Mouse (Mus musculus) neural tube, embryonic 12.5 days (tissue): Measurements from ENCODE around the gene Slc5a4b. TPM values are rescaled to one million over a fixed set of nuclear protein-coding genes. Genes with fewer than 3 reads are reported as not detected.

ENCODE experiments used
- ATAC-seq: fragments of 200-750 bp; cut with Nextera tagmentation; 2 replicates; pipeline ENCODE4 v1.8.0; 2017; ENCODE audit warnings: low read depth, mild to moderate bottlenecking, moderate TSS enrichment, moderate library complexity; ENCODE audit not compliant: low FRiP score
- H3K27ac ChIP-seq: fragments of 300-500 bp; sonication (generic); 2 replicates; pipeline ENCODE4 v1.5.1; 2016
- H3K27me3 ChIP-seq: fragments of 300-500 bp; sonication (generic); replicated peaks from 2 replicates; pipeline ENCODE4 v1.6.1; 2016; ENCODE audit warnings: mild to moderate bottlenecking
- H3K36me3 ChIP-seq: fragments of 300-500 bp; sonication (generic); 2 replicates; pipeline ENCODE4 v1.6.1; 2016; ENCODE audit warnings: mild to moderate bottlenecking
- H3K4me1 ChIP-seq: fragments of 300-500 bp; sonication (generic); 2 replicates; pipeline ENCODE4 v1.6.1; 2016
- H3K4me2 ChIP-seq: fragments of 300-500 bp; sonication (generic); replicated peaks from 2 replicates; pipeline ENCODE4 v1.6.1; 2016; ENCODE audit warnings: mild to moderate bottlenecking
- H3K4me3 ChIP-seq: fragments of 300-500 bp; sonication (generic); 2 replicates; pipeline ENCODE4 v1.5.1; 2016
- H3K9ac ChIP-seq: fragments of 300-500 bp; sonication (generic); 2 replicates; pipeline ENCODE4 v1.6.1; 2016; ENCODE audit warnings: mild to moderate bottlenecking
- H3K9me3 ChIP-seq: fragments of 300-500 bp; sonication (generic); 2 replicates; pipeline ENCODE4 v1.6.1; 2016; ENCODE audit warnings: mild to moderate bottlenecking
- WGBS: fragments of 180-500 bp; shearing (Covaris S2); methylation state at CpG from one replicate; pipeline ENCODE4 v1.1.7; 2016; 5-methylcytosine and 5-hydroxymethylcytosine counted together
- polyA plus RNA-seq: library from polyadenylated mRNA; unstranded; fragments of >200 nt; fragmentation: Nextera tagmentation; extraction: Ambion mirVana; gene quantifications from 2 replicates; pipeline ENCODE4 v1.2.1, GENCODE M21; 2016

The Slc5a4b gene
- polyA plus RNA-seq: not detected in 2 replicates

DNA sequence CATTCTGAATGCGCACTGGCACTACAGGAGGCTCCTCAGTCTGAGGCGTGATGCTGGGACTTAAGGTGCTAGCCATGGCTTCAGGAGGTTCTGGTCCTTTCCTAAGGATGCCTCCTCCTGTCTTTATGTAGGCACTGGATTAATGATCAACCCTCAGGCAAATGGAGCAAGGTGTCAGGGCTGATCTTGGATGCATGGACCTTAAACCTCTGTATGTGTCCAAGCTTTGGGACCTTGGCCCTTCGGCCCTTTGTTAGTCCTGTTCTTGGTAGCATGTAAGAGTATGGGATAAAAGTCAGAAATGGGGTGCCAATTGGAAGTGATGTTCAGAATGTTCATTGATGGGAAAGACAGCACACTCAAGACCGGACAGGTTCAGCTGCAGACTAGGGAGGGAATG lies at the start of gene Slc5a4b:
Slc5a4b (minus strand) TSS at position 101 of the 400 bp plus-strand sequence.
- 95% methylated on average over 4 of the region's 4 CpGs for WGBS
- no peak for ATAC-seq

GRCm38 (mm10) chr10:76158009-76158408 lies 47.2 kb upstream of the Slc5a4b start:
- no peaks in the 10 kb centered on the region for H3K9me3 ChIP-seq
- no peaks in the 10 kb centered on the region for H3K36me3 ChIP-seq
- no peak overlapping the region for H3K4me3 ChIP-seq
- no peaks in the 10 kb centered on the region for H3K27me3 ChIP-seq
- H3K27ac ChIP-seq: no peak overlapping the region
- WGBS: 79% methylated on average over 1 of the region's 1 CpGs
- no peak overlapping the region for H3K4me2 ChIP-seq
- H3K4me1 ChIP-seq: no peaks in the 10 kb centered on the region
- no peak overlapping the region for H3K9ac ChIP-seq
- no peak for ATAC-seq

More for the DNA sequence above, at the start of gene Slc5a4b:
- Histone ChIP-seq H3K9ac (no peak within 1 kb of the TSS), H3K9me3 (no peaks in the 10 kb centered on the region), H3K4me2 (no peak within 1 kb of the TSS), H3K4me1 (no peaks in the 10 kb centered on the region), H3K4me3 (no peak within 1 kb of the TSS), H3K27ac (no peak within 1 kb of the TSS), H3K36me3 (no peaks in the 10 kb centered on the region), H3K27me3 (no peaks in the 10 kb centered on the region)

DNA sequence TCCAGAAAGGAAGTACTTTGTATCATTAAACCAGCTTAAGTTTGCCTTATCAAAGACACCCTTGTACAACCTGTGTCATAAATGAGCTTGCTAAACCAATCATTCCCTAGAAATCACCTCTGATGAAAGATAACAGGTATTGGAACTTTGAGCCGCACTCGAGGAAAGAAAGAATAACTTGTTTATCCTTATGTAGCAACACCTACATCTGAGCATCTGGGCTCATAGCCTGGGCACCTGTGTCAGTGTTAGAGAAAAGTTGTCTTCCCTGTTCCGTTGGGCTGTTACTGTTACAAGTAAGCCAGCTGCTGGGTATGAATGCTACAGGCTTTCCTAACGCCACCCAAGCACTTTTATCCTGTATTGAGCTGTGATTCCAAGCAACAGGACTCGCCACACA lies 46.8 kb upstream of the Slc5a4b start:
- Histone ChIP-seq H3K4me2 (no peak overlapping the region), H3K27ac (no peak overlapping the region), H3K27me3 (no peaks in the 10 kb centered on the region), H3K4me1 (no peaks in the 10 kb centered on the region), H3K4me3 (no peak overlapping the region), H3K36me3 (no peaks in the 10 kb centered on the region), H3K9me3 (no peaks in the 10 kb centered on the region), H3K9ac (no peak overlapping the region)
- ATAC-seq: no peak
- 83% methylated on average over 5 of the region's 5 CpGs for WGBS

GRCm38 (mm10) chr10:76155911-76156310 lies 45.1 kb upstream of the Slc5a4b start:
- H3K36me3 ChIP-seq: no peaks in the 10 kb centered on the region
- H3K27ac ChIP-seq: no peak overlapping the region
- ATAC-seq: no peak
- H3K9me3 ChIP-seq: no peaks in the 10 kb centered on the region
- no peaks in the 10 kb centered on the region for H3K27me3 ChIP-seq
- 87% methylated on average over 7 of the region's 7 CpGs for WGBS
- H3K4me3 ChIP-seq: no peak overlapping the region
- H3K4me2 ChIP-seq: no peak overlapping the region
- H3K4me1 ChIP-seq: no peaks in the 10 kb centered on the region
- H3K9ac ChIP-seq: no peak overlapping the region

- no peaks in the 10 kb centered on the region for H3K9me3 ChIP-seq
- no peaks in the 10 kb centered on the region for H3K4me1 ChIP-seq
- no peaks in the 10 kb centered on the region for H3K36me3 ChIP-seq
- no peak within 1 kb of the TSS for H3K4me3 ChIP-seq
- no peak within 1 kb of the TSS for H3K27ac ChIP-seq
- WGBS: 92% methylated on average over 5 of the region's 5 CpGs
- no peaks in the 10 kb centered on the region for H3K27me3 ChIP-seq
- H3K9ac ChIP-seq: no peak within 1 kb of the TSS
- no peak for ATAC-seq
- H3K4me2 ChIP-seq: no peak within 1 kb of the TSS
Measured at GRCm38 (mm10) chr10:76147278-76147677, 36.5 kb upstream of the Slc5a4b start, which contains the start of gene Slc5a4a. Gene Slc5a4a (plus strand): TSS chr10:76147451.

- no peak overlapping the region for H3K4me3 ChIP-seq
- H3K4me2 ChIP-seq: no peak overlapping the region
- H3K27me3 ChIP-seq: no peaks in the 10 kb centered on the region
- no peak overlapping the region for H3K27ac ChIP-seq
- no peak overlapping the region for H3K9ac ChIP-seq
- no peak for ATAC-seq
- no peaks in the 10 kb centered on the region for H3K9me3 ChIP-seq
- no peaks in the 10 kb centered on the region for H3K4me1 ChIP-seq
- H3K36me3 ChIP-seq: no peaks in the 10 kb centered on the region
- WGBS: 70% methylated on average over 8 of the region's 8 CpGs
Measured at GRCm38 (mm10) chr10:76146846-76147245, 36.1 kb upstream of the Slc5a4b start.

GRCm38 (mm10) chr10:76136318-76136717 lies 25.6 kb upstream of the Slc5a4b start:
- H3K4me2 ChIP-seq: no peak overlapping the region
- H3K9ac ChIP-seq: no peak overlapping the region
- 76% methylated on average over 2 of the region's 2 CpGs for WGBS
- H3K4me1 ChIP-seq: no peaks in the 10 kb centered on the region
- H3K4me3 ChIP-seq: no peak overlapping the region
- no peaks in the 10 kb centered on the region for H3K9me3 ChIP-seq
- no peaks in the 10 kb centered on the region for H3K36me3 ChIP-seq
- H3K27me3 ChIP-seq: no peaks in the 10 kb centered on the region
- H3K27ac ChIP-seq: no peak overlapping the region
- no peak for ATAC-seq

DNA sequence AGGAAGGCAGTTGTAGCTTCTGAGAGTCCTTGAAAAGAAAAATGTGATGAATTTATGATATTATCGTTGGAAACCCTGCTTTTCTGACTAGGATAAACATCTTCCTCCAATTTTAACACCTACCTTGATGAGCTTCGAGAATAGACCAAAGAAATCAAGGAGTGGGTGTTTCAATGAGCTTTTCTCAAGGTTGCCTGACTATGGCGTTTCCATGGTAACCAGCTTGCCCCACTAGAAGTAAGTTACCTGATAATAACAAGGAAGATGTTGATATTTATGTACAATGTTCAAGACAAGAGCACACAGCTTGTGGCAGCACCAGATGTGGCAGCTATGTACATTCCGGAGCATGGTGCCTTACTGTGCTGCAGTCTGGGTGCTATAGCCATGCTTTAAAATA lies 21.7 kb upstream of the Slc5a4b start:
- H3K4me2 ChIP-seq: no peak overlapping the region
- no peaks in the 10 kb centered on the region for H3K9me3 ChIP-seq
- ATAC-seq: no peak
- H3K36me3 ChIP-seq: no peaks in the 10 kb centered on the region
- no peak overlapping the region for H3K9ac ChIP-seq
- WGBS: 79% methylated on average over 4 of the region's 4 CpGs
- no peak overlapping the region for H3K4me3 ChIP-seq
- no peaks in the 10 kb centered on the region for H3K4me1 ChIP-seq
- H3K27me3 ChIP-seq: no peaks in the 10 kb centered on the region
- H3K27ac ChIP-seq: no peak overlapping the region

GRCm38 (mm10) chr10:76121495-76121894 lies 10.7 kb upstream of the Slc5a4b start:
- Histone ChIP-seq H3K9me3 (no peaks in the 10 kb centered on the region), H3K36me3 (no peaks in the 10 kb centered on the region), H3K27me3 (no peaks in the 10 kb centered on the region), H3K4me2 (no peak overlapping the region), H3K27ac (no peak overlapping the region), H3K9ac (no peak overlapping the region), H3K4me3 (no peak overlapping the region), H3K4me1 (0 out of 2 replicates have a peak, but pooled peaks cover 3% of the 10 kb centered on the region)
- 88% methylated on average over 5 of the region's 5 CpGs for WGBS
- no peak for ATAC-seq

- no peak for ATAC-seq
- WGBS: 38% methylated on average over 4 of the region's 4 CpGs
- no peak overlapping the region for H3K4me3 ChIP-seq
Measured at GRCm38 (mm10) chr10:76120124-76120711, 9.5 kb upstream of the Slc5a4b start.

DNA sequence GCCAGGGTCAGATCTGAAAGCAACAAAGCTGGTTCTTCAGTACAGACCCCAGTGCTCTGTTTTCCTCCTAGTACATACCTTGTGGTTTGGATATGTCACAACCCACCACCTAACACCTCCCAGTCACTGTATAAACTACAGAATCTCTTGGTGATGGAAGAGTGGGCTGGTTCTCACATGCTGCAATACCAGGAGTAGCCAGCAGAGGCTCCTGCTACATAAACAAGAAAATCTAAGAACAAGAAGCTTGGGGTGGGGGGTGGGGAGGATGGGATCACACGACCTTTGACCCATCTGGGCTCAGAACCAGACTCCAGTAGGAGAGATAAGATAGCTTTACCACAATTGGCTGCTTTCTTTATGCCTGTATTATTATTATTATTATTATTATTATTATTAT lies 8.0 kb upstream of the Slc5a4b start:
- WGBS: 18% methylated on average over 1 of the region's 1 CpGs

More at GRCm38 (mm10) chr10:76120124-76120711, 9.5 kb upstream of the Slc5a4b start:
- H3K36me3 ChIP-seq: no peaks in the 10 kb centered on the region
- H3K27ac ChIP-seq: no peak overlapping the region
- H3K9ac ChIP-seq: no peak overlapping the region
- 0 out of 2 replicates have a peak, but pooled peaks cover 3% of the 10 kb centered on the region for H3K4me1 ChIP-seq
- no peaks in the 10 kb centered on the region for H3K9me3 ChIP-seq
- no peaks in the 10 kb centered on the region for H3K27me3 ChIP-seq
- H3K4me2 ChIP-seq: no peak overlapping the region

GRCm38 (mm10) chr10:76117966-76118365 lies 7.2 kb upstream of the Slc5a4b start:
- no peak overlapping the region for H3K4me2 ChIP-seq
- no peak for ATAC-seq
- H3K4me1 ChIP-seq: 0 out of 2 replicates have a peak, but pooled peaks cover 3% of the 10 kb centered on the region
- no peak overlapping the region for H3K27ac ChIP-seq
- H3K27me3 ChIP-seq: no peaks in the 10 kb centered on the region
- no peak overlapping the region for H3K4me3 ChIP-seq
- no peaks in the 10 kb centered on the region for H3K36me3 ChIP-seq
- 30% methylated on average over 5 of the region's 5 CpGs for WGBS
- no peak overlapping the region for H3K9ac ChIP-seq
- no peaks in the 10 kb centered on the region for H3K9me3 ChIP-seq

More for the DNA sequence above, 8.0 kb upstream of the Slc5a4b start:
- Histone ChIP-seq H3K36me3 (no peaks in the 10 kb centered on the region), H3K27me3 (no peaks in the 10 kb centered on the region), H3K4me3 (no peak overlapping the region), H3K9me3 (no peaks in the 10 kb centered on the region), H3K27ac (no peak overlapping the region), H3K4me1 (0 out of 2 replicates have a peak, but pooled peaks cover 3% of the 10 kb centered on the region), H3K9ac (no peak overlapping the region), H3K4me2 (no peak overlapping the region)
- ATAC-seq: no peak

DNA sequence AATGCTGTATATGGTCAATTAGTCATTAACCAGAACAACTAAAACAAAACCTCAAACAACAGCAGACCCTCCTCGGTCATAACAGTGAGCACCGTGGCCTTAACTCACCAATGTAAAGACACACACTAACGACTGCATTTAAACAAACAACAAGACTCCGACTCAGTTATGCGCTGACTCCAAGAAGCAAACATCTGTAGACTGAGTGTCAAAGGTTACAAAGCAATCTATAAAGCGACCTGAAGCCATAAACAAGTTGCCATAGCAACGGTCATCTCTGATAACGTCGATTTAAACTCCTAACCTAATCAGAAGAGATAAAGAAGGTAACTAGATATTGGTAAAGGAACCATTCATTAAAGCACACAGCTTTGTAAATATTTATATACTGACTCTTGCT lies 13.4 kb downstream of the Slc5a4b start:
- no peak for ATAC-seq
- no peak overlapping the region for H3K4me2 ChIP-seq
- H3K9me3 ChIP-seq: no peaks in the 10 kb centered on the region
- H3K9ac ChIP-seq: no peak overlapping the region
- no peaks in the 10 kb centered on the region for H3K27me3 ChIP-seq
- H3K4me1 ChIP-seq: no peaks in the 10 kb centered on the region
- H3K36me3 ChIP-seq: no peaks in the 10 kb centered on the region
- WGBS: 69% methylated on average over 9 of the region's 9 CpGs
- no peak overlapping the region for H3K27ac ChIP-seq
- H3K4me3 ChIP-seq: no peak overlapping the region
